Mouse (Mus musculus): ENCODE results near the gene AC124108.1. TPM values are rescaled to one million over a fixed set of nuclear protein-coding genes. Genes with fewer than 3 reads are reported as not detected.

Gene AC124108.1
- total RNA-seq, 1 experiment, result 5.0 TPM

- Histone ChIP-seq H3K27ac (ENCODE audit: insufficient read depth, low read depth, low read length, poor library complexity, severe bottlenecking) (no peak overlapping the region), H3K4me1 (ENCODE audit: control insufficient read depth in 2 of 2, insufficient read depth in 2 of 2, low read length in 2 of 2, poor library complexity in 1 of 2) (peaks cover 4 to 11% of the 10 kb centered on the region in 2 experiments; a peak in 3 of 4 replicates), H3K4me3 (ENCODE audit: insufficient read depth in 1 of 2, low read depth in 1 of 2, low read length in 2 of 2, poor library complexity in 1 of 2, severe bottlenecking in 1 of 2) (no peak overlapping the region), H3K36me3 (ENCODE audit: control insufficient read depth, insufficient read depth, low read length, poor library complexity, severe bottlenecking) (no peaks in the 10 kb centered on the region), H3K9me3 (ENCODE audit: control insufficient read depth, insufficient read depth, low read depth, low read length) (no peaks in the 10 kb centered on the region), H3K9ac (ENCODE audit: insufficient read depth, low read depth, low read length, poor library complexity, severe bottlenecking) (no peak overlapping the region)
- no peak for TF ChIP-seq ZC3H11A (IDR thresholded peaks at IDR 0.05; ENCODE audit: borderline replicate concordance, low read depth, low read length)
- no peak for TF ChIP-seq CHD2 (IDR thresholded peaks at IDR 0.05; ENCODE audit: low read depth, low read length)
- DNase-seq (ENCODE audit: low read depth, low spot score), result no peak
- in situ Hi-C loops (cut with MboI; ENCODE audit: low sequenced_read_pairs in 2 of 2, unreplicated experiment in 2 of 2), result no loop called here
Measured at GRCm38 (mm10) chr1:132150171-132150570, 41.1 kb upstream of the AC124108.1 start.

- no peak for DNase-seq (ENCODE audit: low read depth, low spot score)
Measured at GRCm38 (mm10) chr1:132150817-132151601, 40.2 kb upstream of the AC124108.1 start.

DNA sequence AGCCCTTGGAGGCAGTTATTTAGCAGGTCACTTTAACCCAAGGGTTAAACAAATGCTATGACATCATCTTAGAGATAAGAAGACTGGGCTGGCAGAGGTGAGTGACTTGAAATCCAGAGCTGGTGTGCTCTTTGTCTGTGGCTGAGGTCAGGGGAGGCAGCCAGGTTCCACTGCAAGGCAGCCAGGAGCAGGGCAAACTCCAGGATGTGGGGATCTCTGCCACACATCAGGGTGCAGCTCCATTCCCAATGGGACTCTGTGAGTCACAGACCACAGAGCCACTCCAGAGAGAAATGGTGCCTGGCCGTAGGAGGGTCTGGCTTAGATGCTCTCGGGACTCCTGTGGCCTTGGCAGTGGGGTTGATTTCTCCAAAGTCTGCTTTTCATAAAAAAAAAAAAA, 39.3 kb upstream of the AC124108.1 start:
- Histone ChIP-seq H3K9ac (ENCODE audit: insufficient read depth, low read depth, low read length, poor library complexity, severe bottlenecking) (no peak overlapping the region), H3K36me3 (ENCODE audit: control insufficient read depth, insufficient read depth, low read length, poor library complexity, severe bottlenecking) (no peaks in the 10 kb centered on the region), H3K4me1 (ENCODE audit: control insufficient read depth in 2 of 2, insufficient read depth in 2 of 2, low read length in 2 of 2, poor library complexity in 1 of 2) (peaks cover 4 to 11% of the 10 kb centered on the region in 2 experiments; a peak in 3 of 4 replicates), H3K9me3 (ENCODE audit: control insufficient read depth, insufficient read depth, low read depth, low read length) (no peaks in the 10 kb centered on the region), H3K27ac (ENCODE audit: insufficient read depth, low read depth, low read length, poor library complexity, severe bottlenecking) (no peak overlapping the region), H3K4me3 (ENCODE audit: insufficient read depth in 1 of 2, low read depth in 1 of 2, low read length in 2 of 2, poor library complexity in 1 of 2, severe bottlenecking in 1 of 2) (no peak overlapping the region)
- DNase-seq (ENCODE audit: low read depth, low spot score), result no peak
- TF ChIP-seq ZNF384 (IDR thresholded peaks at IDR 0.05; ENCODE audit: low read depth, low read length), result no peak
- TF ChIP-seq ZC3H11A (IDR thresholded peaks at IDR 0.05; ENCODE audit: borderline replicate concordance, low read depth, low read length), result no peak
- no peak for TF ChIP-seq MAFK (IDR thresholded peaks at IDR 0.05; ENCODE audit: insufficient read depth, low read depth, low read length)
- TF ChIP-seq CHD2 (IDR thresholded peaks at IDR 0.05; ENCODE audit: low read depth, low read length), result no peak
- TF ChIP-seq HCFC1 (IDR thresholded peaks at IDR 0.05; ENCODE audit: borderline replicate concordance, insufficient read depth, low read length), result no peak
- in situ Hi-C loops (cut with MboI; ENCODE audit: low sequenced_read_pairs in 2 of 2, unreplicated experiment in 2 of 2), result no loop called here

More at GRCm38 (mm10) chr1:132150817-132151601, 40.2 kb upstream of the AC124108.1 start:
- TF ChIP-seq MAFK (IDR thresholded peaks at IDR 0.05; ENCODE audit: insufficient read depth, low read depth, low read length) (no peak), ZC3H11A (IDR thresholded peaks at IDR 0.05; ENCODE audit: borderline replicate concordance, low read depth, low read length) (no peak), HCFC1 (IDR thresholded peaks at IDR 0.05; ENCODE audit: borderline replicate concordance, insufficient read depth, low read length) (no peak), CHD2 (IDR thresholded peaks at IDR 0.05; ENCODE audit: low read depth, low read length) (no peak), ZNF384 (IDR thresholded peaks at IDR 0.05; ENCODE audit: low read depth, low read length) (no peak)
- no peak overlapping the region for H3K4me3 ChIP-seq (ENCODE audit: insufficient read depth in 1 of 2, low read depth in 1 of 2, low read length in 2 of 2, poor library complexity in 1 of 2, severe bottlenecking in 1 of 2)
- H3K36me3 ChIP-seq (ENCODE audit: control insufficient read depth, insufficient read depth, low read length, poor library complexity, severe bottlenecking), result no peaks in the 10 kb centered on the region
- H3K4me1 ChIP-seq (ENCODE audit: control insufficient read depth in 2 of 2, insufficient read depth in 2 of 2, low read length in 2 of 2, poor library complexity in 1 of 2), result peaks cover 4 to 11% of the 10 kb centered on the region in 2 experiments; a peak in 3 of 4 replicates
- no peak overlapping the region for H3K27ac ChIP-seq (ENCODE audit: insufficient read depth, low read depth, low read length, poor library complexity, severe bottlenecking)
- H3K9ac ChIP-seq (ENCODE audit: insufficient read depth, low read depth, low read length, poor library complexity, severe bottlenecking), result no peak overlapping the region
- in situ Hi-C loops (cut with MboI; ENCODE audit: low sequenced_read_pairs in 2 of 2, unreplicated experiment in 2 of 2), result no loop called here
- no peaks in the 10 kb centered on the region for H3K9me3 ChIP-seq (ENCODE audit: control insufficient read depth, insufficient read depth, low read depth, low read length)

- no peak for TF ChIP-seq HCFC1 (IDR thresholded peaks at IDR 0.05; ENCODE audit: borderline replicate concordance, insufficient read depth, low read length)
- TF ChIP-seq MAFK (IDR thresholded peaks at IDR 0.05; ENCODE audit: insufficient read depth, low read depth, low read length), result no peak
- no peak for TF ChIP-seq ZNF384 (IDR thresholded peaks at IDR 0.05; ENCODE audit: low read depth, low read length)
- TF ChIP-seq CHD2 (IDR thresholded peaks at IDR 0.05; ENCODE audit: low read depth, low read length), result no peak
- TF ChIP-seq ZC3H11A (IDR thresholded peaks at IDR 0.05; ENCODE audit: borderline replicate concordance, low read depth, low read length), result no peak
- Histone ChIP-seq H3K9me3 (ENCODE audit: control insufficient read depth, insufficient read depth, low read depth, low read length) (no peaks in the 10 kb centered on the region), H3K27ac (ENCODE audit: insufficient read depth, low read depth, low read length, poor library complexity, severe bottlenecking) (no peak overlapping the region), H3K9ac (ENCODE audit: insufficient read depth, low read depth, low read length, poor library complexity, severe bottlenecking) (no peak overlapping the region), H3K4me3 (ENCODE audit: insufficient read depth in 1 of 2, low read depth in 1 of 2, low read length in 2 of 2, poor library complexity in 1 of 2, severe bottlenecking in 1 of 2) (no peak overlapping the region), H3K4me1 (ENCODE audit: control insufficient read depth in 2 of 2, insufficient read depth in 2 of 2, low read length in 2 of 2, poor library complexity in 1 of 2) (peaks cover 8 to 16% of the 10 kb centered on the region in 2 experiments), H3K36me3 (ENCODE audit: control insufficient read depth, insufficient read depth, low read length, poor library complexity, severe bottlenecking) (no peaks in the 10 kb centered on the region)
- in situ Hi-C loops (cut with MboI; ENCODE audit: low sequenced_read_pairs in 2 of 2, unreplicated experiment in 2 of 2), result no loop called here
- no peak for DNase-seq (ENCODE audit: low read depth, low spot score)
Measured at GRCm38 (mm10) chr1:132153086-132153690, 38.1 kb upstream of the AC124108.1 start.
